Mouse (Mus musculus) testis, adult 2 months (tissue): ENCODE measurements at regions not wholly inside any gene's neighbourhood (a gene's known extent, or its start where the extent isn't known, plus 50 kb on each side); places are given as distances from the start of the nearest gene placed in this dataset.
A peak's percentile ranks its signal among the peaks of the same experiment; 100 is the strongest.

Experiments
- H3K27ac ChIP-seq: fragments of 200-500 bp; 2 replicates; pipeline ENCODE4 v1.5.1; 2012; ENCODE audit warnings: low read depth, low read length; ENCODE audit not compliant: control insufficient read depth, insufficient read depth
- H3K27me3 ChIP-seq: fragments of 200-500 bp; 2 replicates; pipeline ENCODE4 v1.6.1; 2012; ENCODE audit warnings: mild to moderate bottlenecking, low read length, moderate library complexity; ENCODE audit not compliant: control insufficient read depth, insufficient read depth
- H3K36me3 ChIP-seq: fragments of 200-500 bp; 2 replicates; pipeline ENCODE4 v1.6.1; 2012; ENCODE audit warnings: mild to moderate bottlenecking, low read length; ENCODE audit not compliant: control insufficient read depth, insufficient read depth
- H3K4me1 ChIP-seq: fragments of 200-500 bp; 2 replicates; pipeline ENCODE4 v1.6.1; 2012; ENCODE audit warnings: low read length; ENCODE audit not compliant: control insufficient read depth, insufficient read depth
- H3K4me3 ChIP-seq: fragments of 200-500 bp; 2 replicates; pipeline ENCODE4 v1.5.1; 2012; ENCODE audit warnings: low read depth, mild to moderate bottlenecking, low read length, moderate library complexity, mixed read lengths; ENCODE audit not compliant: control insufficient read depth
- CTCF ChIP-seq: fragments of 200-500 bp; IDR thresholded peaks from 2 replicates; pipeline ENCODE4 v1.5.1; 2012; ENCODE audit warnings: low read depth, mild to moderate bottlenecking, inconsistent platforms, low read length, moderate library complexity; ENCODE audit not compliant: control insufficient read depth, insufficient read depth, insufficient replicate concordance
- POLR2A ChIP-seq: fragments of 200-500 bp; IDR thresholded peaks from 2 replicates; pipeline ENCODE4 v1.6.1; 2012; ENCODE audit warnings: low read depth, mild to moderate bottlenecking, inconsistent platforms, low read length, moderate library complexity; ENCODE audit not compliant: control insufficient read depth

- TF ChIP-seq POLR2A (no peak), CTCF (no peak)
- Histone ChIP-seq H3K27ac (peak overlapping the region; percentile 33; the same call in 1 of the 2 replicates), H3K36me3 (no peaks in the 10 kb centered on the region), H3K4me1 (peaks cover 5% of the 10 kb centered on the region), H3K4me3 (no peak overlapping the region), H3K27me3 (no peaks in the 10 kb centered on the region)
Observed at GRCm38 (mm10) chr15:97174989-97175388, 71.9 kb upstream of the Pced1b start.

DNA sequence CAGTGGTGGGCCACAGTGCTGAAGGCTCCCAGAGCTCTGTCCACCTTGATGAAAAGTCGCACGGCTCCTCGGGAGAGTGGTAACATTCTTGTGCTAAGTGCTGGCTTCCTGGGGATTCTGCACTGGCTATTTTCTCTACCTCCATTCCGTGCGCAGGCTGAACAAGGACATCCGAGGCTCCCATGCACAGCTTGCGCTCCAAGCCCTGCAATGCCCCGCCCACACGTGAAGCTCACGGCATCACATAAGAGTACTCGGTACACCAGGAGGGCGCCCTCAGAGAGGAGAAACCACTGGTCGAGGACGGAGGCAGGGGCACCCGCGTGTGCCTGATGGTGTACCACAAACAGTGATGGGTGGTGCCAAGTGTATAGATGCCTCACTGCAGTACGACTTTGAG, 73.7 kb upstream of the Pced1b start:
- H3K36me3 ChIP-seq, result no peaks in the 10 kb centered on the region
- peaks cover 5% of the 10 kb centered on the region for H3K4me1 ChIP-seq
- H3K27me3 ChIP-seq, result no peaks in the 10 kb centered on the region
- no peak overlapping the region for H3K4me3 ChIP-seq
- no peak overlapping the region for H3K27ac ChIP-seq
- no peak for TF ChIP-seq CTCF
- no peak for TF ChIP-seq POLR2A

- Histone ChIP-seq H3K4me1 (peaks cover 2% of the 10 kb centered on the region; the same call in 1 of the 2 replicates), H3K4me3 (no peak overlapping the region), H3K27me3 (no peaks in the 10 kb centered on the region), H3K36me3 (no peaks in the 10 kb centered on the region), H3K27ac (no peak overlapping the region)
- TF ChIP-seq CTCF (no peak), POLR2A (no peak)
Observed at GRCm38 (mm10) chr15:97170074-97170473, 76.8 kb upstream of the Pced1b start.

DNA sequence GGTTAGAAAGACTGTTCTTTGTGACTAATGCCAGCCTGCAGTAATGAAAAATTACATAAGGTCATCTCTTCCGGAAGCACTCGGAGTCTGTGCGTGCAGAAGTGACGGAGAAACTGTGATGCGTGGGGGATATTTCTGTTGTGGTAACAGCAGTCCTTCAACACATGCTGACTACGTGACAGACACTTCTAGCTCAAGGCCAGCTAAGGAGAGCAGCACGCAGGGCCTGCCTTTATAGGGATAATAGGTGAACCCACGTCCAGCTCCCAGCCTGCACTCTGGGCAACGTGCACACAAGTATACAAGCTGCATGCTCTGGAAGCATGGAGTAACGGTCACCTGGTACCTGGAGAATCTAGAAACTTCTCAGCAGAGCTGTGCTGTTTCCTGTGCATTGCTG, 77.5 kb upstream of the Pced1b start:
- Histone ChIP-seq H3K4me3 (no peak overlapping the region), H3K36me3 (no peaks in the 10 kb centered on the region; the same call in 1 of the 2 replicates), H3K27ac (no peak overlapping the region), H3K27me3 (no peaks in the 10 kb centered on the region), H3K4me1 (peaks cover 2% of the 10 kb centered on the region; the same call in 1 of the 2 replicates)
- no peak for TF ChIP-seq POLR2A
- no peak for TF ChIP-seq CTCF

- H3K27me3 ChIP-seq, result no peaks in the 10 kb centered on the region
- TF ChIP-seq POLR2A, result 0 out of 2 replicates have a peak, but pooled peaks have one; percentile 18
- TF ChIP-seq CTCF, result no peak
- no peak overlapping the region for H3K27ac ChIP-seq
- peaks cover 2% of the 10 kb centered on the region; the same call in 1 of the 2 replicates for H3K4me1 ChIP-seq
- H3K4me3 ChIP-seq, result peak overlapping the region; percentile 0
- H3K36me3 ChIP-seq, result no peaks in the 10 kb centered on the region; the same call in 1 of the 2 replicates
Observed at GRCm38 (mm10) chr15:97167116-97167515, 79.8 kb upstream of the Pced1b start.

DNA sequence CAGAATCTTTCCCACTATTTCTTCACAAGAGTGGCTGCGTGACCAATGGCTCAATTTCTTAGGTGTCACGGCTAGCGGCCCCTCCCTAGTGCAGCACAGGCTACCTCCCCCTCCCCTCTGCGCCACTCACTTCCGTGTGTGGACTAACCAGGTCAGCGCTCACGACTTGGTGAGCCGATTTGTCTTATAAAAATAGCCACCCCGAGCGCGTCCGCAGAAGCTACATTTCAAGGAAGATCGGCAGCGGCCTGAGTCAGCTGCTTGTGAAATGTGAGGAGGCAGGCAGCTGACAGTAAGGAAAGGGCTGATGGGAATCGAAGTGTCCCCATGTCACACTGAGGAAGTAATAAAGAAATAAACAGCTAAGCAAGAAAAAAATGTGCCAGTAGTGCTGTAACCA, 82.3 kb upstream of the Pced1b start:
- H3K4me1 ChIP-seq, result peaks cover 2% of the 10 kb centered on the region; the same call in 1 of the 2 replicates
- TF ChIP-seq CTCF (no peak), POLR2A (no peak)
- no peak overlapping the region for H3K4me3 ChIP-seq
- H3K36me3 ChIP-seq, result no peaks in the 10 kb centered on the region; the same call in 1 of the 2 replicates
- H3K27ac ChIP-seq, result no peak overlapping the region
- H3K27me3 ChIP-seq, result no peaks in the 10 kb centered on the region

DNA sequence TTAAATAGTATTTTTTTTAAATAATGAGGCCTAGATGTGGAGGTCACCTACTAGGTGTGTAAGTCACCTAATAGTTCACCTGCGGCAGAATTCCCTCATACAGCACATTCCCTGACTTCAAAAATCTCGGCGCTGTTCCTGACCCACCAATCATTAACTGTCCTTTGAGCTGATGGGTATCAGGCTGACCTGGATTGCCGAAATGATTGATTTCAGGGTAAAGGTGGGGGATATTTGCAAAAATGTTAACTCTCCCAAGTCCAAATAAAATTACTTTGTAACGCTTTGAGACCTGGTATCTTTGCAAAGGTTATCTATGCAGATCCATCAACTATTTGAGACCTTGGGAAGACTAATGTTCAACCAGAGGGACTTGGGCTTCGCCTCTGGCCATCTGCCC, 82.9 kb upstream of the Pced1b start:
- TF ChIP-seq CTCF (no peak), POLR2A (no peak)
- no peaks in the 10 kb centered on the region; the same call in 1 of the 2 replicates for H3K36me3 ChIP-seq

DNA sequence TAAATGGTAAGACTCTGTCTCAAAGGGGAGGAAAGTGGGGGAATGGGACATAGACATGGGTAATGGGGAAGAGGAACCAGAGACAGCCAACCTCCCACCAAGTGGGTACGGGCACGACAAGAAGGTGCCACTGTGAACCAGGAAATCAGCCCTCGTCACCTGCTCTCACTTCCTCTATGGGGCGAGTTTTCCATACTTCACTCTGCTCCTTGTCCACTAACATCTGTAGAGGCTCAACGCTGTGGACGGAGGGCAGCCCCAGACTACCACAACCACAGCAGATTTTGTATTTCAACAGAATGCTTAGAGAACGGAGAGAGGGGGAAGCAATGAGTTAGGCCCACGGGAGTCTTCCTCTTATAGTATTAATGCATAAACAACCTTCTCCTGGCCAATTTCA, 83.8 kb upstream of the Pced1b start:
- Histone ChIP-seq H3K36me3 (no peaks in the 10 kb centered on the region; the same call in 1 of the 2 replicates), H3K27me3 (no peaks in the 10 kb centered on the region), H3K4me1 (peaks cover 2% of the 10 kb centered on the region; the same call in 1 of the 2 replicates), H3K27ac (no peak overlapping the region), H3K4me3 (no peak overlapping the region)
- TF ChIP-seq POLR2A (no peak), CTCF (no peak)

More for the DNA sequence above, 82.9 kb upstream of the Pced1b start:
- Histone ChIP-seq H3K4me3 (no peak overlapping the region), H3K27ac (no peak overlapping the region), H3K27me3 (no peaks in the 10 kb centered on the region), H3K4me1 (peaks cover 2% of the 10 kb centered on the region; the same call in 1 of the 2 replicates)
